Mouse (Mus musculus) layer of hippocampus, adult 11-12 months (tissue): ENCODE data around the gene Efcab3.
"Not testable (repeated sequence)": the region's sequence is repeated elsewhere in the genome, so short reads cannot be mapped to it uniquely, and the experiment has no call there.

ENCODE experiments used
- DNase-seq: peaks from one replicate; pipeline ENCODE4 v3.0.0; 2022; ENCODE audit warnings: low spot score

Efcab3 gene

DNA sequence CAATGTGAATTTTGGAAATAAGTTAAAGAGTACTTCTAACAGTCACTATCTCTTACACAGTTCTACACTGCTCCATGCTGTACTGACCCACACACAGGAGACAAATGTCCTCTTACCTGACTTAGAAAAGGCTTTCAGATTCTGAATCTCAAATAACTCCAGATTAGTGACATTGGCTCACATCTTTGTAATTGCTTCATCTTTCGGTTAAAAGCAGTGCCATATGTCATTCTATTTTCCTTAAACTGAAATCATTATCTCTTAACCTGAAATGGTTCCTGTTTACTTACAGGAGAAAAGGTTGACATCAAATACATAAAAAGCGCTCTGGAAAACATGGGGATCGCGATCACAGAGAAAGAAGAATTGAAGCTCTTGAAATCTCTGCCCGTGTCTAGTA is at the start of gene Efcab3:
Gene Efcab3, plus strand, starts transcription at position 301 of the 400 bp plus-strand sequence.
- no peak for DNase-seq

DNA sequence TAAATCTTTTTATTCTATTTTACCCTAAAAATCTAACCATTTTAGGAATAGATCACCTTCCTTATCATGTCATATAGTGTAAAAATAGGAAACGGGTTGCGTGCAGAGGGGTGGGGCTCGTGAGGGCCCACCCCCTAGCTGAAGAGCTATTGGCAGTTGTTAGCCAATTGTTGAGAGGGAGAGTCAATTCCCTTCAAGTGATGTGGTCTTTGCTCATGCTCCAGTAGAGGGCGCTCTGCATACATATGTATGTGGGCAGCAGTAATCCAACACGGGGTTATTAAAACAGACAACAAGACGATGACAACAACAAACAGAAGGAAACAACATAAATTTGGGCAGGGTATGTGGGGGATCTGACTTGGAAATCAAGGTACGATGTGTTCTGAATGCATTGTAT is 42.3 kb upstream of the Efcab3 start:
- peak; percentile 5 for DNase-seq

DNA sequence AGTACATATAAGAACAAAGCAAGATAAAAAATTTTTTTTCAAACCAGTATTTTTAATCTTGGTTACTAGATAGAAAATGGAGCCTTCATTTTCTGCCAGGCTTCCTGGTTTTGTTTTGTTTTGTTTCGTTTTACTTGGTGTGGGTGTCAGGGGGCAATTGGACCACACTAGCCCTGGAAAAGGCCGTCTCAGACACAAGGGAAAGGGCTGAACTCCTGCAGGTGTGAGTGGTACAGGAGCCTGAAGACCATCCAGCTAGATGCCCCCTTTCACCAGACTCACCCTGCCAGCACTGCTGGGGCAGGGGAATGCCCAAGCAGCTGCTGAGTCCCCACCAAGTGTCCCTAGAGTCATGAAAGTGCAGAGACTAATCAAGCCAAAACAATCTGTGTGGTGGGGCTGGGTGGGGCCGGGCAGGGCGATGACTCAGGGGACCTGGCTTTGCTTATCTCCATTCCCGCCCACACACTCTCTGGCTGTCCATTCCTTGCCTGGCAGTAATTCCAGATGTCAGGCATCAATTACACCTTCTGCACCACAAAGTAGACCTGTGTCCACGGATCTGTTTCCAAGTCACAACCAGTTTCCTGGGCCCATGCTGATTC is 34.5 kb upstream of the Efcab3 start:
- no peak for DNase-seq

DNA sequence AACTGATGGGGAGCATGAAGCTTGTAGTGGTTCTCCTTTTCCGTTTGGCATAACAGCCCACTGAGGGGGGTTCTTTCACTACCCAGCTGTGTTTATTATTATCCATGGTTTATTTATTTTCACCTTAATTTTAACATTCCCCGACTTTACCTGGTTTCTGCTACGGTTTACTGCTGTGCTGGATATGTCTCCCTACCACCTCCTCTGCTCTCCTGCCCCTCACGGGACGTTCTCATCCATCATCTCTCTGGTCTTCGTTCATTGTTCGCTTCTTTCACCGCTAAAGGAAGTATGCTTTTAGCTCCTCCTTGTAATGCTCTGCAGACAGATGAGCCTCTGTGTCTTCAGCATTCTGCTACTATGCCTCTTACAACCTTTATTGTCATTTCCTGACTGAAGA is 33.9 kb upstream of the Efcab3 start:
- DNase-seq, result no peak

DNA sequence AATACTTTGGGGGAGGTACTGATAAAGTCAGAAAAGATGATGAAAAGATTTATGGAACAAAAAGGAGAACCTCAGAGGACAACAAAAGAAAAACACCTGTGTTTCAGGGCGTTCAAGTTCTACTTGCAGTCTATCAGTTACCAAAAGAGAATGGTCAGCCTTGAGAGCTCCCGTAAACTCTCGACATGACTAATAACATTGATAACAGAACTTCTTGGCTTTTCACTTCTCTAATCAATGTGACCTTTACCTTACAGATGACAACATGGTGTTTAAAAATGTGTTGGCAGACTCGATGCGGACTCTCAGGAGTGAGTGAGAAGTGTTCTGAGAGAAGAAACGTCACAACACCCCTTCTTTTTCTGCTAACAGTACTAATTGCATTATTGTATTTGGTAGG is 33.2 kb upstream of the Efcab3 start:
- no peak for DNase-seq

DNA sequence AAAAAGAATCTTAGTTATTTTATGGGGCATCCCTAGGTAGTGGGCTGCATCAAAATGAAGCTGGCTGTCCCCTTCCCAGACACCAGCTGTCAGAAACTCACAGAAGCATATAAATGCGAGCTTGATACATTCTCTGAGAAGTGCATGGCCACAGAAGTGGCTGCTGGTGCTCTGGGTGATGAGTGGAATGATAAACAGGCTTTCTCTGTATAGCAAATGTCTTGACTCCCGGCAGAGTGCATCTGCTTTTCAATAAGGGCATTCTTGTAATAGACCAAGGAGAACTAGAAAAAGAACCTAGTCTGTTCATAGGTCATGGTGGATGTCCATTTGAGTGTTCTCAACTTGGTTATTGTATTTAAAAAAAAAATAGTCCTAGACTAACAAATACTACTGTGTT is 32.3 kb upstream of the Efcab3 start:
- DNase-seq, result no peak

DNA sequence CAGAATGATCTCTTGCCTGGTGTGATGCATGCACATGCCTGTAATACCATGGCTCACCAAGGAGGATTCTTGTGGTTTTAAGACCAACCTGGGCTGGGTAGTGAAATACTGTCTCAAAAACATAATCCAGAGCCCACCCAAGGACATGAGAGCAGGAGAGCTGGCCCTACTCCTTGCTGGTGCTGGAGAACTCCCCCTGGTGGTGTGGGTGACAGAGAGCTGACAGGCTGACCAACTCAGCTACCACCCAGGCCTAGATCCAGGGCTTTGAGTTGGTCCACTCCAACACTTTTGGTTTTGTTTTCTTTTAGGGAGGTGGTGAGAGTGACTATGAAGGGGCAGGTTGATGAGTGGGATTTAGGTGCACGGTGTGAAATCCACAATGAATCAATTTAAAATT is 28.3 kb upstream of the Efcab3 start:
- no peak for DNase-seq

DNA sequence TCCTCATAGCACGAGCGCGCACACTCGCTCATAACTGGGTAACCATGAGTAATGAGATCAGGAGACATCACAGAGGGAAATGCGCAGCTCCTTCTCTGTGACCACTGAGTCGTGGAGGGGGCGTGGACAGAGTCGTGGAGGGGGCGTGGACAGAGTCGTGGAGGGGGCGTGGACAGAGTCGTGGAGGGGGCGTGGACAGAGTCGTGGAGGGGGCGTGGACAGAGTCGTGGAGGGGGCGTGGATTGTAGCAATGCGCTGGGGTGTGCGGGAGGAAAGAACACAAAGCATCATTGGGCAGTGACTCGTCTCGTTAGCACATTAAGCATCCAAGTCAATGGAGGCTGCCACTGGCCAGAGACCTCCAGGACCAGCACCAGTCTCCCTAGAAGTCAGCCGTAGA is 49.1 kb downstream of the Efcab3 start:
- DNase-seq, result not testable (repeated sequence)

DNA sequence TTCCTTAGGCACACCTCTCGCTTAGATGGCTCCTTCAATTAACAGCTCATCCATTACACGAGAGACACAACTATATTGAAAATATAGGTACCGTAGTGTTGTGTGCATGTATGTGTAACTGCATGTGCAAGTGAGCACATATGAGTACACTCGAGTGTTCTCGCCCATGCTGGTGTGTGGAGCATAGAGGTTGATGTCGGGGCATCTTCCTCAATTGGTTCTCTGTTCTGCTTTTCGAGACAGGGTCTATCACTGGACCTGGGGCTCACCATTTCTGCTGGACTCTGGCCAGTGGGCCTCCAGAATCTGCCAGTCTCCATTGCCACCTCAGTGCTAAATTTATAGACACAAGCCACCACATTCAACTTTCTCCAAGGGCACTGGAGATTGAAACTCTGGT is 54.4 kb downstream of the Efcab3 start:
- DNase-seq, result no peak

DNA sequence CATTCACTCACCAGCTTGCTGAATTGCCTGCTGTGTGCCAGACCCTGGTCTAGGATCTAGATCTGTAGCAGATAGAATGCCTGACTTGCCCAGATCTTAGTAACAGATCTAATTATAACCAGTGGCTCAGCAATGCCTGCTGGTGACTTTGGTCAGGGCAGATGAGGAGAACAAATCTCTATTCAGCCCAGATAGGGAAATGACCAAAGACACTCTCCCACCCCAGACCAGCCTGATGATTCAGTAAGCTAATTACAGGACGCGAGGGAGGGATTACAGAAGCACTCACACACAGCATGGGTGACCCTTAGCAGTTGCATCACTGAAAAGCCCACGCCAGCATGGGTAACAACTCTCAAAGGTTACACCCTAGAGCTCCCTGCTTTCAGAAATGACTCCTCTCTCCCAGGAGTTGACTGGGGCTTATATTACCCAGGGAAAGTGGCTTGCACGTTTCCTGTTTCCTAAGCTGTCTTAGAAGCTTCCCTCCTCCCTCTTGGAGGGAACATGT is 57.2 kb downstream of the Efcab3 start:
- no peak for DNase-seq

DNA sequence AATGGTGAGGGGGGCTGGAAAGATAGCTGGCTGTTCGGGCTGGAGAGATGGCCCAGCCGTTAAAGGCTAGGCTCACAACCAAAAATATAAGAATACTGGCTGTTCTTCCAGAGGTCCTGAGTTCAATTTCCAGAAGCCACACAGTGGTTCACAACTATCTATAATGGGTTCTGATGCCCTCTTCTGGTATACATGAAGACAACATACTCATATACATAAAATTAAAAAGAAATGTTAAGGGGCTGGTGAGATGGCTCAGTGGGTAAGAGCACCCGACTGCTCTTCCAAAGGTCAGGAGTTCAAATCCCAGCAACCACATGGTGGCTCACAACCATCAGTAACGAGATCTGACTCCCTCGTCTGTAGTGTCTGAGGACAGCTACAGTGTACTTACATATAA is 58.4 kb downstream of the Efcab3 start:
- not testable (repeated sequence) for DNase-seq

DNA sequence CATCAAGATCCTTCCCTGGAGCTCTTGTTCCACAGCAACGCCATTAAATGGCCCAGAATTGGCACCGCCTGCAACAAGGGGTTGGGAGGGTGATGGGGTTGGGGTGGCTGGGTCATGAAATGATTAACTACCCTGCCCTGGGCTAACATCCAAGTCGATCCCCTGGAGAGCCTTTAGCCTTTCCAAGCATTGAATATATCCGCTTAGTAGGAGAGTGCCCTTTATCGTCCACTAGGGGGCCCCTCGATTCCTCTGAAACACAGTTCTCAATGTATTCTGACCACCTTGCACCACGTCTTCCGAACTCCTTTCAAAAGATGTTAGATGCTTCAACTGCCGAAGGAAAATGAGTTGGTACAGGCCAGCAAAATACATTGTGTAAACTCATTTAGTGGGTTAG is 60.6 kb downstream of the Efcab3 start:
- no peak for DNase-seq

DNA sequence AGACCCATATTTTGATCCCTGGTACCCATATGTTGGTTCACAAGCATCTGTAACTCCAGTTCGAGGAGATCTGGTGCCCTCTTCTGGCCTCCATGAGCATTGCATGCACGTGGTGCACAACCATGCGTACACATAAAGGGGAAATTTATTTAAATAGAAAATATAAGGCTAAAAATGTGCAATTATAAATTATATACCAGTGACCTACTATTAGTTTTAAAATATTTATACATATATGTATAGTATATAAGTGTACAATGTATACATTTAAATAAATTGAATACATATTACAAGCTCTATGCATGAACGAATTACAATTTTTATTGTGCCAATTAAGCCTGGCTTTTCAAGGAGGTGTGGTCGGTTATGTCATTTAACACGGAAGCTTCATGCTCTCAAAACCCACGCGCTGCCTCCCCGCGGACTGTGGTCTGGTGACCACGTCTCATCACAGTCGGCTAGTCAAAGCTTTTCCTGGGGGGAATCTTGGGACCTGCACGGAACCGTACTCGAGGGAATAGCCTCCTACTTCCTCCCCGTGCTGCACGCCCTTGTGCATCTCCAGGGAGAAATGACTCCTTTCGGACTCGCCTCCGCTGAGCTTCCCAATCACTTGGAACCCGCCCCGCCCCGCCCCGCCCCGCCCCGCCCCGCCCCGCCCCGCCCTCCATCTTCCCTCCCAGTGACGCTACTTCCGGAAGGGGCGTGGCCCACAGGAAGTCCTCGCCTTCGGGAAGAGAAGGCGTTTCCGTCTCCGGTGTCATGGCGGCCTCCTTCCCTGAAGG is 62.5 kb downstream of the Efcab3 start, which contains the start of gene Mettl2:
Gene Mettl2, plus strand, starts transcription at position 691 of the 785 bp plus-strand sequence.
- DNase-seq, result peak; percentile 81

DNA sequence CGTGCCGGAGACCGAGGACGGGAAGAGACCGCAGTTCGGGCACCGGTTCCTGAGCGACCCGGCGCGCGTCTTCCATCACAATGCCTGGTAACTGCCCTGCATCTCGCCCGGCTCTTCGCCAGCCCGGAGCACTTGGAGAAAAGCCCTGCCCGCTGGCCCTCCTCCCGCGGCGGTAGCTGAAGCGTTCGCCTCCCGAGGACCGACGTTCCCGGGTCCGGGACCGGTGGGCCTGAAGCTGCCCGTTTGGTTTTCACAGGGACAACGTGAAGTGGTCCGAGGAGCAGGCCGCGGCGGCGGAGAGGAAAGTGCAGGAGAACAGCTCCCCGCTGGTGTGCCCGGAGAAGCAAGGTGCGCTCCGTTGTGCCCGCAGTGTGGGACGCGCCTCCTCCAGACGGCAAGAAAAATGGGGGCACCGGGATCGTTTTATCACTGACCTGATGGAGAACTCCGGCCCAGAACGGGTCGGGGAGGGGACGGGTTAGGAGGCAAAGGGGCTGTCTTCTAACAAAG is 63.2 kb downstream of the Efcab3 start:
- no peak for DNase-seq

DNA sequence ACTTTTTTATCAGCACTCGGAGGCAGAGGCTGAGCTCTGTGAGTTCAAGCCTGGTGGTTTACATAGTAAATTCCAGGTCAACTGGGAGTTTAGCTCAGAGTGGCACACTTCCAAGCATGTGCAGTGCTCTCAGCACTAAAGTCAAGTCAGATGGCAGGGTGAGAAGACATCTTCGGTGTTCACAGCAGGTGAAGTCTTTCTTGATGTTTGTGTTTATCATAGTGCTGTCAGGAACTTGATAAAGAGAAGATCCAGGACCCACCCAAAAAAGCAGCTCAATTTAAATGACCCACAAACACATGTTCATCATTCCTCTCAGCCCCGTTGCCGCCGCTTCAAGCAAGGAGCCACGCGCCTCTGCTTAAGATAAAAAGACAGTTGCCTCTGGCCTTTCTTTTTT is 72.3 kb downstream of the Efcab3 start:
- no peak for DNase-seq

DNA sequence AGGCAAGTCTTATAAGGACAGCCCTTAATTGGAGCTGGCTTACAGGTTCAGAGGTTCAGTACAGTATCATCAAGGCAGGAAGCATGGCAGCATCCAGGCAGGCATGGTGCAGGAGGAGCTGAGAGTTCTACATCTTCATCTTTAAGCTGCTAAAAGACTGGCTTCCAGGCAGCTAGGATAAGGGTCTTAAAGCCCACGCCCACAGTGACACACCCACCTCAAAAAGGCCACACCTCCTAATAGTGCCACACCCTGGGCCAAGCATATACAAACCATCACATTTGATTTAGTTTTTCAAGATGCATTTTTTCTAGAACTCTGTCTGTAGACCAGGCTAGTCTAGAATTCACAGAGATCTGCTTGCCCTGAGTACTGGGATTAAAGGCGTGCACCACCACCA is 73.9 kb downstream of the Efcab3 start:
- DNase-seq, result not testable (repeated sequence)

DNA sequence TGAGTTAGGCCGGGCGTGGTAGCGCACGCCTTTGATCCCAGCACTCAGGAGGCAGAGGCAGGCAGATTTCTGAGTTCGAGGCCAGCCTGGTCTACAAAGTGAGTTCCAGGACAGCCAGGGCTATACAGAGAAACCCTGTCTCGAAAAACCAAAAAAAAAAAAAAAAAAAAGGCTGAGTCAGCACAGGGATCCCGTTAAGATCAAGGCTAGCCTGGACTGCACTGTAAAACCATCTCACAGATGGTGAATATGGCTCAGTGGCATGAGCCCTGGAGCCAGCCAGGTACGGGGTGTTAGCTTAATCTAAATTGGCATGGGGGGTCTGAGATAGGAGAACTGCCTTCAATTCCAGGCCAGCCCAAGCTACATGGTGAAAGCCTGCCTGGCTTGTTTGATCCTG is 77.1 kb downstream of the Efcab3 start:
- not testable (repeated sequence) for DNase-seq

DNA sequence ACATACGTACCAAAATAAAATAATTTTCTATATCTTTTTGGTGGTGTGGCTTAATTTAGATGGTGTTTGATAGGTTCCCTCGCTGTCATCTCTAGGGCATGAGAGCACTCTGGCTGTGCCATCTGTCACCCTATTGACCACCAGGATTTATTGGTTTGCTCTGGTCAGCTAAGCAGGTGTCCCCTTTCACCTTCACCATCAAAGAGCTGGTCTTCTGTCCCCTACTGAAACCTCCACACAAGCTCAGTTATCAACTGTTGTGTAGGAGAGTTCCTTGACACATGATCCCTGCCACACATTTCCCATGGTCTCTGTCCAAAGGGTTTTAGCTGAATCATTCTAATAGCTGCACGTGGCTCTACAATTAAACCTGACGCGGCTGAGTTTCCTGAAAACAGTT is 77.7 kb downstream of the Efcab3 start:
- no peak for DNase-seq

DNA sequence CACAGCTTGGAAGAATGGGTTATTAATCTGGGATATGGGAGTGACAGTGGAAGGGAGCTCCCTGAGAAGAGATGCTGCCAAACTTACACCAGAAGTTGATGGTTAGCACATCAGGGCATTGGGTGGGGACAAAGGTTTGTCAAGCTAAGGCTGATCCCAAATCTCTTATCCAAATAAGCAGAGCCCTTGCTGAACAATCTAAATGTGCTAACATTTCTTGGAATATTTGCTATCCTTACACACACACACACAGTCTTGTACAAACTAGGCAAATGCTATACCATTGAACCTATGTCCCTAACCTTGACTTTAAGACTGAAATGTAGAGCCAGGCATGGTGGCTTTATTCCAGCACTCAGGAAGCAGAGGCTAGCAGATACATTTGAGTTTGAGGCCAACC is 80.2 kb downstream of the Efcab3 start:
- no peak for DNase-seq

DNA sequence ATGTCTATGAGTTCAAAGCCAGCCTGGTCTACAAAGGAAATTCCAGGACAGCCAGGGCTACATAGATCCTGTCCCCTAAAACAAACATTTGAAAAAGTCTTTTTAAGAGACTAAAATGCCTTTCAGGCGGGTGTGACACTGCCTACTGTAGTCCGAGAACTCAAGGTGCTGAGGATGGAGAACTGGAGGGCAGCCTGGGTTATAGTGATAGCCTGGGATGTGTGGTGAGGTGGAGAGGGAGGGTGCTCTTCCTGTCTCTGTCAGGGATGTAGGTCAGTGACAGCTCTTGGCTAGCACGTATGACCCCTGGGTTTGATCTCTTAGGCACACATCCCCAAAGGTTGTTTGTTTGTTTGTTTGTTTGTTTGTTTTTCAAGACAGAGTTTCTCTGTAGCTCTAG is 80.7 kb downstream of the Efcab3 start:
- no peak for DNase-seq

DNA sequence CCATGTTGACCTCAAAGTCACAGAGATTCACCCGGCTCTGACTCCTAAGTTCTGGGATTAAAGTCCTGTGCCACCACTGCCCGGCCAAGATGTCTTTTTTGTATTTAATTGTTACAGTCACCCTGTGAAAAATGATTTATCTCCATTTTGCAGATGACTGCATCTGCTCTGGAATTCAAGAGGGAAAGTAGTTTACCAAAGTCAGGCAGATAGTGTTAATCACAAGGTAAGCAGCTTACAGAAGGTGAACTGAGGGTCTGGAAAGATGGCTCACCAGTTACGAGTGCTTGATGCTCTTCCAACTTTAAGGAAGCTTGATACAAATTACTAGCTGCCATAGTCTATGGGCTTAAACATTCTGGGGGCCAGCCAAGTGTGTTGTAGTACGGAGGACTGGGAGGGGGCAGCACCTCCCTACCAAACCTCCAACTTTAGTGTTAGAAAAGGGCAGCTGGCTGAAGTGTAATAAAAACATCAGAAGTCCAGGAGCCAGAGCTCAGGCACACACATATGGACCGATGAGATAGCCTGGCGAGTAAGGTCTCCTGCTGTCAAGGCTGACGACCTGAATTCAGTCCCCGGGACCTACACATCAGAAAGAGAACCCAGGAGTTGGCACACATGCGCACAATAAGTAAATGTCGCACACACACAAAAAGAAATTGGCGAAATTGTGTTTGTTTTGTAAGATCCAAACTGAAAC is 81.3 kb downstream of the Efcab3 start:
- DNase-seq, result no peak

DNA sequence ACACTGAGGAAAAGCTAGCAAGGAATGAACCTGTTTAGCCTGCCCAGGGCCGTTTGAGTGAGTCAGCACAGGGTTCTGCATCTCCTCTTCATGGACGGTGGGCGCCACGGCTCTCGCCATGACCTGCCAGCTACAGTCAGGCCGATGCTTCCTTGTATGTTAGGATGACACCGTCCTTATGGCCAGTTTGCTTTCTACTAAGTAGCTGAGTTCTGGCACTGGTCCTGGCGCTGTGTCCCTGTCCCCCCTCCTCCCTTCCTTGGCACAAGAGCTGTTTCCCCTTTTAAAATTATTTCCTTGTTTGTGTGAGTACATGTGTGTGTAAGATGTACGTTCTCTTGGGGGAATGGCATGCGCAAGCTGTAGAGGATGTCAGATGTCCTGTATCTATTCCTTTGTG is 81.8 kb downstream of the Efcab3 start:
- DNase-seq, result no peak

DNA sequence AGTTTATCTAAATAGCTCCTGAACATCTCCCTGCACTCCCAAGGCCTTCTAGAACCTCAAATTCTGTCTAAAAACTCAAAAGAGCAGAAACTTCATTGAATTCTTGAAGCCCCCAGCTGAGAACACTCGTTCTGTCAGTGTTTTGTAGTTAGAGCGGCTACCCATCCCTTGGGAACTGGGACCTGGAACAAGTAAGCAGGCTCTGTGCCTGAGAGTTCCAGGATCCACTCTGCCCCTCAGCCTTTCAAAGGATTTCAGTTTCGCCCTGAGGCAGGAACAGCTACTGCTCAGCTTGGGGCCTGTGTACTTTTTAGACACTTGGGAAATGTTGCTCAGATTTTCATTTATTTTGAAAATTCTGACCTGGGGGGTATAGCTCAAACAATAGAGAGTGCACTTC is 83.2 kb downstream of the Efcab3 start, which contains the start of gene Gm10842:
Gene Gm10842, plus strand, starts transcription at position 301 of the 400 bp plus-strand sequence.
- no peak for DNase-seq
